Mouse (Mus musculus) embryonic facial prominence, embryonic 13.5 days (tissue): ENCODE data around the gene Adipor2. TPM values are rescaled to one million over a fixed set of nuclear protein-coding genes. Genes with fewer than 3 reads are reported as not detected.

Source experiments
- ATAC-seq: fragments of 200-750 bp; cut with Nextera tagmentation; 2 replicates; pipeline ENCODE4 v1.8.0; 2017; ENCODE audit warnings: low read depth; ENCODE audit not compliant: insufficient number of reproducible peaks, insufficient read depth, low FRiP score, low TSS enrichment
- H3K27ac ChIP-seq: fragments of 300-500 bp; sonication (generic); 2 replicates; pipeline ENCODE4 v1.5.1; 2015; ENCODE audit warnings: moderate library complexity, mild to moderate bottlenecking, inconsistent platforms
- H3K27me3 ChIP-seq: fragments of 300-500 bp; sonication (generic); 2 replicates; pipeline ENCODE4 v1.6.1; 2015; ENCODE audit warnings: mild to moderate bottlenecking, inconsistent platforms
- H3K36me3 ChIP-seq: fragments of 300-500 bp; sonication (generic); 2 replicates; pipeline ENCODE4 v1.6.1; 2015; ENCODE audit warnings: mild to moderate bottlenecking, inconsistent platforms
- H3K4me1 ChIP-seq: fragments of 300-500 bp; sonication (generic); 2 replicates; pipeline ENCODE4 v1.6.1; 2015; ENCODE audit warnings: inconsistent platforms
- H3K4me2 ChIP-seq: fragments of 300-500 bp; sonication (generic); 2 replicates; pipeline ENCODE4 v1.6.1; 2015; ENCODE audit warnings: moderate library complexity, mild to moderate bottlenecking, inconsistent platforms
- H3K4me3 ChIP-seq: fragments of 300-500 bp; sonication (generic); 2 replicates; pipeline ENCODE4 v1.5.1; 2015; ENCODE audit warnings: mild to moderate bottlenecking, inconsistent platforms
- H3K9ac ChIP-seq: fragments of 300-500 bp; sonication (generic); 2 replicates; pipeline ENCODE4 v1.6.1; 2015; ENCODE audit warnings: mild to moderate bottlenecking, inconsistent platforms
- H3K9me3 ChIP-seq: fragments of 300-500 bp; sonication (generic); 2 replicates; pipeline ENCODE4 v1.6.1; 2016; ENCODE audit warnings: inconsistent platforms
- WGBS: fragments of 180-500 bp; shearing (Covaris S2); methylation state at CpG from one replicate; pipeline ENCODE4 v1.1.7; 2015; ENCODE audit warnings: mixed read lengths; 5-methylcytosine and 5-hydroxymethylcytosine counted together
- polyA plus RNA-seq: library from polyadenylated mRNA; unstranded; fragments of >200 nt; fragmentation: Nextera tagmentation; extraction: Ambion mirVana; gene quantifications from 2 replicates; pipeline ENCODE4 v1.2.1, GENCODE M21; 2015

The Adipor2 gene
- polyA plus RNA-seq, 1 experiment from 2014 or later = 32.4 TPM

GRCm38 (mm10) chr6:119320481-119320880 lies 97.0 kb downstream of the Adipor2 start:
- Histone ChIP-seq H3K4me3 (no peak overlapping the region), H3K4me2 (no peak overlapping the region), H3K4me1 (peaks cover 4% of the 10 kb centered on the region; the same call in 1 of the 2 replicates), H3K27me3 (peaks cover 24% of the 10 kb centered on the region), H3K9me3 (no peaks in the 10 kb centered on the region), H3K27ac (no peak overlapping the region), H3K9ac (no peak overlapping the region), H3K36me3 (no peaks in the 10 kb centered on the region)
- 23% methylated on average over 16 of the region's 16 CpGs for WGBS
- ATAC-seq = no peak

- Histone ChIP-seq H3K27me3 (peaks cover 14% of the 10 kb centered on the region), H3K9ac (no peak overlapping the region), H3K4me3 (no peak overlapping the region), H3K4me1 (peaks cover 4% of the 10 kb centered on the region; the same call in 1 of the 2 replicates), H3K4me2 (no peak overlapping the region), H3K36me3 (no peaks in the 10 kb centered on the region), H3K9me3 (no peaks in the 10 kb centered on the region), H3K27ac (no peak overlapping the region)
- WGBS = 78% methylated on average over 2 of the region's 2 CpGs
- ATAC-seq = no peak
Observed at GRCm38 (mm10) chr6:119319358-119319757, 98.1 kb downstream of the Adipor2 start.

DNA sequence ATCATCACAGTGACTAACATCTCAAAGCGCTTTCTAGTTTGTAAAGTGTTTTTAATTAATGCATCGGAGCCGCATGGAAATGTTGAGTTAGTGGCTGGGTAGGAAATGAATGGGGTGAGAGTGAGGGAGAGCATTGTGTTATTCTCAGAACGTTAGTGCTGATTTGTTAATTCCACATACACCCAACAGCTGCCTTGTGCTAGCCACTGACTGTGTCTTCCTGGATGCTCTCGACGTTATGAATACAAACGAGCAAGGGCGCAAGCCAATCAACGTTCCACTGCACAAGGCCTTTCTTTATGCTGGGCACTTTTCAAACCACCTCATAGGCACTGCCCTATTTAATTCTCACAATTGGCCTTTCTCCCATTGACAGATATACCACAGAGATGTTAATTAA lies 98.8 kb downstream of the Adipor2 start:
- H3K4me2 ChIP-seq = no peak overlapping the region
- H3K4me1 ChIP-seq = peaks cover 4% of the 10 kb centered on the region; the same call in 1 of the 2 replicates
- WGBS = 73% methylated on average over 9 of the region's 9 CpGs
- H3K27ac ChIP-seq = no peak overlapping the region
- no peaks in the 10 kb centered on the region for H3K9me3 ChIP-seq
- no peak overlapping the region for H3K4me3 ChIP-seq
- no peak overlapping the region for H3K9ac ChIP-seq
- peaks cover 8% of the 10 kb centered on the region for H3K27me3 ChIP-seq
- no peak for ATAC-seq
- no peaks in the 10 kb centered on the region for H3K36me3 ChIP-seq

DNA sequence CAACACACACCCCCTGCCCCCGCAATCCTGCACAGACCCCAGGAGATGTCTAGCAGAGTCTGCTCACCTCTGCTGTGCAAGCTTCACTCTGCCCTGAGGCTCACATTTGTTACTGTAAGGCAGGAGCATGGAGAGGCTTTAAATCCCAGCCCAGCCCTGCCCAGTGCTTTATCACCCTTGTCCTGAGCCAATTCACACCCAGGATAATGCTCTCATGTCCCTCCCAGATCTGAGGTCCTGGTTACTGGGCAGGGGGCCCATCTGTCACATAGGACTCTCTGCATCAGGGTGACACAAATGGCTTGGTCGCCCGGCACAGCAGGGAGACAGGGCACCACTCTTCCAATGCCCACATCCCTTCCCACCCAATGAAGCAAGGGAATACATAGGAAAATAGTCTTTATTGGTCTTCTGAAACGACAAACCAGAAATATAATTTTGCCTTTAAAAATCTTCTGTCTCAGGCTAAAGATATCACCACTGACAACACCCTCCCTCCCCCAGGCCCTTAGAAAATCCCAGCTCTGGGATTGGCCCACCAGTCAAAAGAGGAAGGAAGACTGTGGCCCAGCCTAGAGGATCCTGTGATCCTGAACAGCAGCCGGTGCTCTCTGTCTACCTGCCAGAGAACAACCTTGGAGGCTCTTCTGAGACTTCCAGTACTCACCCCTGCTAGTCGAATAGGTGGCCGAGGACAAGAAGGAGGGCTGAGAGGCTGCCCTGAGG lies 102.6 kb downstream of the Adipor2 start:
- no peak overlapping the region for H3K9ac ChIP-seq
- no peaks in the 10 kb centered on the region for H3K36me3 ChIP-seq
- H3K4me2 ChIP-seq = no peak overlapping the region
- peaks cover 4% of the 10 kb centered on the region; the same call in 1 of the 2 replicates for H3K4me1 ChIP-seq
- H3K27ac ChIP-seq = no peak overlapping the region
- H3K4me3 ChIP-seq = no peak overlapping the region
- H3K27me3 ChIP-seq = no peaks in the 10 kb centered on the region; the same call in 1 of the 2 replicates
- no peaks in the 10 kb centered on the region for H3K9me3 ChIP-seq
- no peak for ATAC-seq
- 67% methylated on average over 7 of the region's 7 CpGs for WGBS

GRCm38 (mm10) chr6:119313588-119314375 lies 103.7 kb downstream of the Adipor2 start:
- peak; percentile 34; the same call in 1 of the 2 replicates for ATAC-seq
- WGBS = 55% methylated on average over 14 of the region's 14 CpGs

GRCm38 (mm10) chr6:119313096-119313495 lies 104.4 kb downstream of the Adipor2 start:
- no peaks in the 10 kb centered on the region for H3K36me3 ChIP-seq
- H3K4me3 ChIP-seq = no peak overlapping the region
- H3K27me3 ChIP-seq = peaks cover 6% of the 10 kb centered on the region; the same call in 1 of the 2 replicates
- no peak overlapping the region for H3K4me2 ChIP-seq
- H3K27ac ChIP-seq = no peak overlapping the region
- 59% methylated on average over 3 of the region's 3 CpGs for WGBS
- H3K9me3 ChIP-seq = no peaks in the 10 kb centered on the region
- H3K9ac ChIP-seq = no peak overlapping the region
- no peak for ATAC-seq
- peaks cover 4% of the 10 kb centered on the region; the same call in 1 of the 2 replicates for H3K4me1 ChIP-seq

More at GRCm38 (mm10) chr6:119313588-119314375, 103.7 kb downstream of the Adipor2 start:
- Histone ChIP-seq H3K9ac (no peak overlapping the region), H3K27ac (no peak overlapping the region), H3K36me3 (no peaks in the 10 kb centered on the region), H3K4me2 (no peak overlapping the region), H3K27me3 (peaks cover 3% of the 10 kb centered on the region; the same call in 1 of the 2 replicates), H3K4me3 (no peak overlapping the region), H3K9me3 (no peaks in the 10 kb centered on the region), H3K4me1 (peaks cover 4% of the 10 kb centered on the region; the same call in 1 of the 2 replicates)

DNA sequence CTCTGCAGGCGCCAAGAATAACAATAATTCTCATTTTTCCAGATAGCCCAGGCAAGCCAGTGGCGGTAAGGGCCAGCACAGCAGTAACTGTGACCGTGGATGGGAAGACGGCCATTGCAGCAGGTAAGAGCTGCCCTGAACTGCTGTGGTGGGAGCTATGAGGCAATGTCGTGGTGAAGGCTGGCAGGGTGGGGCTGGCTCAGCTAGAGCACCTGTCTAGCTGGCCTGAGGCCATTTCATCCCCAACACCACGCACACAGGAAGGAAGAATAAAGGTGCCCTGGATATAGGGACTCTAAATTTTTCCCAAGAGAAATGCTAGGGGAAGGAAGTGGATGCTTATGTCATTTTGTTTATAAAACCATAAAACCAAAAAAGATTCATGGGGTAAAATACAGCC lies 105.1 kb downstream of the Adipor2 start:
- Histone ChIP-seq H3K27me3 (peaks cover 6% of the 10 kb centered on the region; the same call in 1 of the 2 replicates), H3K9ac (no peak overlapping the region), H3K36me3 (no peaks in the 10 kb centered on the region), H3K27ac (no peak overlapping the region), H3K4me2 (no peak overlapping the region), H3K4me1 (peaks cover 4% of the 10 kb centered on the region; the same call in 1 of the 2 replicates), H3K9me3 (no peaks in the 10 kb centered on the region), H3K4me3 (no peak overlapping the region)
- ATAC-seq = no peak
- 79% methylated on average over 6 of the region's 6 CpGs for WGBS

DNA sequence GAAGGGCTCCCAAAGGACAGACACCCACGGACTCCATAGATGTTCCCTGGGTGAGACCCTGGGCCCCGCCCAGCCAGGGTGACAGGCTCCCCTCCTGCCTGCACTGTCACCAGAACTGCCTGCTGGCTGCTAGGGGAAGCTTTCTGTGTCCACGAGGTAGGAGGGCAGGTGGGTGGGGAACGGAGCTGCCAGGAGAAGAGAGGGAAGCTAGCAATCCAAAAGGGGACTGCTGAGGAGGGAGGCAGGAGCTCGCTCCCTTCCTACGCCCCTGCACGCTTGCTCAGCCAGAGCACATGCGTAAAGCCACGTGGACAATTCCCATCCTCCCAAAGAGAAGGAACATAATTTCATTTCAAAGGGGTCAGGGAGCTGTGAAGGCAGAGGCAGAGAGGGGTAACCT lies 107.3 kb downstream of the Adipor2 start:
- H3K9ac ChIP-seq = no peak overlapping the region
- no peaks in the 10 kb centered on the region for H3K9me3 ChIP-seq
- no peak for ATAC-seq
- no peaks in the 10 kb centered on the region for H3K36me3 ChIP-seq
- peaks cover 4% of the 10 kb centered on the region; the same call in 1 of the 2 replicates for H3K4me1 ChIP-seq
- no peak overlapping the region for H3K27ac ChIP-seq
- H3K4me3 ChIP-seq = no peak overlapping the region
- 57% methylated on average over 9 of the region's 9 CpGs for WGBS
- no peak overlapping the region for H3K4me2 ChIP-seq
- H3K27me3 ChIP-seq = peaks cover 6% of the 10 kb centered on the region; the same call in 1 of the 2 replicates

DNA sequence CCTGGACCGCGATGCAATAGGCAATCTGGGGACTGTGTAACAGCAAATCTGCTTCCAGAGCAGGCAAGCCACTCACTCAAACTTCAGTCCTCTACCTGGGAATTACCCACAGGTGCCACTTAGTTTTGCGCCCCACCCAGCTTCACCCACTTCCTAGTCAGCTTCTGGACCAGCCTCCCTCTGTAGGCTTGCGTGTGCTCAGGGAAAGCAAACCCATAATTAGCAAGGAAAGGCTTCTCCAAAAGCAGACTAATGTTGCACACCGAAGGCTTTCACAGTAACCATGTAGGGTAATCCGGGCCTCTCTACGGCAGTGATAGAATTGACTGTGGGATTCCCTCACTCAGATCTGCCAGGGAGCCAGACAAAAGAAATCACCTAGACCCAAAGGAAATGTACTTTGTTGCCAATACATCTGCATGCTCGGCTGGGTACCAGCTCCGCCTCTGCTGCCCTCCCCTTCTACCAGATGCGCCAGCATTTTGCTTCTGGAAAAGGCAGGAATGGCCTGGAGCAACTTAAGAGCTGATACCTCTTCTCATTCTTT lies 109.6 kb downstream of the Adipor2 start:
- Histone ChIP-seq H3K27me3 (peaks cover 6% of the 10 kb centered on the region; the same call in 1 of the 2 replicates), H3K4me2 (no peak overlapping the region), H3K4me1 (no peaks in the 10 kb centered on the region), H3K27ac (no peak overlapping the region), H3K9ac (no peak overlapping the region), H3K36me3 (no peaks in the 10 kb centered on the region), H3K4me3 (no peak overlapping the region), H3K9me3 (no peaks in the 10 kb centered on the region)
- no peak for ATAC-seq
- 45% methylated on average over 10 of the region's 10 CpGs for WGBS

DNA sequence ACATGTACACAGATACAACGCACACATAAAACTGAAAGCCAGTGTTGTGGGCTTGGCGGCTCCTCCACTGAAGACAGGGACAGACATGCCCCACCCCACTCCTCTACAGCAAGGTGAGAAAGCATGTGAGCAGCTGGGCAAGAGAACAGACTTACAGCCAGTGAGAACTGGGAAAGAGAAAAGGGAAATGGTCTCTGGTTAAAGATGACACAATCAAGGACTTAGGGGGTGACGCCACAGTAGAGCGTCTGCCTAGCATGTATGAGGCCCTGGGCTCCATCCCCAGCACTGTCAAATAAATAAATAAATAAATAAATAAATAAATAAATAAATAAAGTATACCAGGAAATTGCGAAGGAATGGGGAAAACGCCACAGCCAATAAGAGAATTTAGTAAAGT lies 114.2 kb downstream of the Adipor2 start:
- Histone ChIP-seq H3K4me3 (no peak overlapping the region), H3K9ac (no peak overlapping the region), H3K4me1 (no peaks in the 10 kb centered on the region), H3K4me2 (no peak overlapping the region), H3K36me3 (no peaks in the 10 kb centered on the region), H3K27me3 (no peaks in the 10 kb centered on the region), H3K9me3 (no peaks in the 10 kb centered on the region), H3K27ac (no peak overlapping the region)
- ATAC-seq = no peak
- 82% methylated on average over 6 of the region's 6 CpGs for WGBS
